Mouse (Mus musculus) intestine, postnatal 0 days (tissue): ENCODE results near the gene Ugdh. TPM values are rescaled to one million over a fixed set of nuclear protein-coding genes. Genes with fewer than 3 reads are reported as not detected.

Experiments used
- ATAC-seq: fragments of 200-750 bp; cut with Nextera tagmentation; 2 replicates; pipeline ENCODE4 v1.8.0; 2017; ENCODE audit warnings: mild to moderate bottlenecking, moderate TSS enrichment, moderate library complexity
- H3K27ac ChIP-seq: fragments of 300-500 bp; sonication (generic); 2 replicates; pipeline ENCODE4 v1.5.1; 2014; ENCODE audit warnings: mild to moderate bottlenecking, low read depth, low read length, moderate library complexity
- H3K27me3 ChIP-seq: fragments of 300-500 bp; sonication (generic); replicated peaks from 2 replicates; pipeline ENCODE4 v1.6.1; 2014; ENCODE audit warnings: low read length, mixed read lengths; ENCODE audit not compliant: control insufficient read depth, insufficient read depth
- H3K36me3 ChIP-seq: fragments of 300-500 bp; sonication (generic); 2 replicates; pipeline ENCODE4 v1.6.1; 2014; ENCODE audit warnings: mild to moderate bottlenecking, moderate library complexity; ENCODE audit not compliant: control insufficient read depth, insufficient read depth
- H3K4me1 ChIP-seq: fragments of 300-500 bp; sonication (generic); replicated peaks from 2 replicates; pipeline ENCODE4 v1.6.1; 2014; ENCODE audit warnings: antibody characterized with exemption, low read length, mixed read lengths; ENCODE audit not compliant: control insufficient read depth, insufficient read depth
- H3K4me2 ChIP-seq: fragments of 300-500 bp; sonication (generic); replicated peaks from 2 replicates; pipeline ENCODE4 v1.6.1; 2014; ENCODE audit warnings: low read depth, mild to moderate bottlenecking, moderate library complexity
- H3K4me3 ChIP-seq: fragments of 300-500 bp; sonication (generic); 2 replicates; pipeline ENCODE4 v1.5.1; 2014; ENCODE audit warnings: low read depth, low read length
- H3K9ac ChIP-seq: fragments of 300-500 bp; sonication (generic); 2 replicates; pipeline ENCODE4 v1.6.1; 2014; ENCODE audit warnings: mild to moderate bottlenecking, low read depth, low read length
- H3K9me3 ChIP-seq: fragments of 300-500 bp; sonication (generic); 2 replicates; pipeline ENCODE4 v1.6.1; 2016; ENCODE audit warnings: mixed run types; ENCODE audit not compliant: control insufficient read depth
- CTCF ChIP-seq: sonication (generic); IDR thresholded peaks from 2 replicates; pipeline ENCODE4 v1.5.1; 2016; ENCODE audit warnings: low read depth, mild to moderate bottlenecking, control low read depth, antibody characterized with exemption, moderate library complexity
- WGBS: fragments of 180-500 bp; shearing (Covaris S2); extraction: QIAGEN DNeasy Blood & Tissue Kit; methylation state at CpG from one replicate; pipeline ENCODE4 v1.1.7; 2014; 5-methylcytosine and 5-hydroxymethylcytosine counted together
- polyA plus RNA-seq: library from polyadenylated mRNA; unstranded; fragments of >200 nt; fragmentation: Nextera tagmentation; extraction: Ambion mirVana; gene quantifications from 2 replicates; pipeline ENCODE4 v1.2.1, GENCODE M21; 2015

Gene Ugdh
- polyA plus RNA-seq, 1 experiment from 2014 or later, result 303 TPM

DNA sequence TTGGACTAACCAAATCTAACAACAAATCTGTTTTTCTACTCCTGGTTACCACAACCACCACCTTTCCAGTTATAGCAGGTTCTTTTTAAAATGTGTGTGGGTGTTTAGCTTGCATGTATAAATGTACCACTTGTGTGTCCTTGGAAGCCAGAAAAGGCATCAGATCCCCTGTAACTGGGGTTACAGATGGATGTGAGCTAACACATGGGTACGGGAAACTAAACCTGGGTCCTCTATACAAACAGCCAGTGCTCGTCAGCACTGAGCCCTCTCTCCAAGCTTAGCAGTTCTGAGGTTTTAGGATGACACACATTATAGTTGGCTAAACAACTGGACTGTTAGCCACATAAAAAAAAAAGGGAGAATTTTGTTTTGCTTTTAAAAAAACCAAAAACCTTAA lies 50.0 kb downstream of the Ugdh start:
- ATAC-seq, result no peak
- Histone ChIP-seq H3K9me3 (no peaks in the 10 kb centered on the region), H3K27me3 (no peaks in the 10 kb centered on the region), H3K4me3 (no peak overlapping the region), H3K4me1 (no peaks in the 10 kb centered on the region; the same call in 1 of the 2 replicates), H3K4me2 (no peak overlapping the region), H3K36me3 (peaks cover 24% of the 10 kb centered on the region), H3K9ac (no peak overlapping the region), H3K27ac (no peak overlapping the region)
- 67% methylated on average over 2 of the region's 2 CpGs for WGBS
- no peak for TF ChIP-seq CTCF

GRCm38 (mm10) chr5:65374746-65375145 lies 61.0 kb downstream of the Ugdh start:
- no peaks in the 10 kb centered on the region for H3K27me3 ChIP-seq
- no peak for TF ChIP-seq CTCF
- no peak overlapping the region for H3K4me2 ChIP-seq
- H3K4me3 ChIP-seq, result no peak overlapping the region
- H3K27ac ChIP-seq, result no peak overlapping the region
- ATAC-seq, result no peak
- H3K36me3 ChIP-seq, result no peaks in the 10 kb centered on the region
- H3K9me3 ChIP-seq, result no peaks in the 10 kb centered on the region
- WGBS, result 84% methylated on average over 7 of the region's 7 CpGs
- no peaks in the 10 kb centered on the region for H3K4me1 ChIP-seq
- H3K9ac ChIP-seq, result no peak overlapping the region

GRCm38 (mm10) chr5:65371551-65371950 lies 64.2 kb downstream of the Ugdh start:
- H3K27ac ChIP-seq, result no peak overlapping the region
- no peak overlapping the region for H3K4me3 ChIP-seq
- no peaks in the 10 kb centered on the region for H3K36me3 ChIP-seq
- WGBS, result 93% methylated on average over 7 of the region's 7 CpGs
- ATAC-seq, result no peak
- no peaks in the 10 kb centered on the region for H3K27me3 ChIP-seq
- no peak overlapping the region for H3K4me2 ChIP-seq
- no peaks in the 10 kb centered on the region for H3K9me3 ChIP-seq
- no peaks in the 10 kb centered on the region for H3K4me1 ChIP-seq
- TF ChIP-seq CTCF, result no peak
- H3K9ac ChIP-seq, result no peak overlapping the region

DNA sequence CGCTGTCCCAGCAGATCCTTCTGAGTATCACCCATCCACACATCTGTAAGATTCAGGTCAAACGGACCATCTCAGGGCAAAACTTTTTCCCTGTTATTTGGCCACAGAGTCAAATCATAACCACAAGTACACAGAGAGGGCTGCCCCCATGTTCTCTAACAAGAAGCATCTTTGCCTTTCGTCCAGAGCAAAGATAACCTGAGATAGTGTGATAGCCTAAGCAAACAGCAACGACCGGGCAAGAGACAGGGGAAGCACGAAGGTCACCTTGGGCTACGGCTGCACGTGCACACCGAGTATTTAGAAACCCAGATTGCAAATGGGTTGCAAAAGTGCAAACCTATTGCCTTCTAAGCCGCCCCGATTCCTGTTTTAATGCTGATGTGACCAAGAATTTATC lies 67.9 kb downstream of the Ugdh start:
- Histone ChIP-seq H3K36me3 (no peaks in the 10 kb centered on the region), H3K27me3 (no peaks in the 10 kb centered on the region), H3K27ac (no peak overlapping the region), H3K4me2 (no peak overlapping the region), H3K9ac (no peak overlapping the region), H3K9me3 (no peaks in the 10 kb centered on the region), H3K4me3 (no peak overlapping the region), H3K4me1 (no peaks in the 10 kb centered on the region)
- WGBS, result 41% methylated on average over 11 of the region's 11 CpGs
- no peak for TF ChIP-seq CTCF
- no peak for ATAC-seq

Other genes starting within 250 kb of the Ugdh start
- 1.7 TPM in 2 replicates for gene Wdr19, start 236.3 kb downstream of the Ugdh start, polyA plus RNA-seq
- gene Rfc1, start 100.3 kb downstream of the Ugdh start, polyA plus RNA-seq, result 28.9 and 32.5 TPM in 2 replicates
- 2.6 and 3.8 TPM in 2 replicates for gene Klb, start 87.6 kb downstream of the Ugdh start, polyA plus RNA-seq
- 650 and 657 TPM in 2 replicates for gene Rpl9, start 44.5 kb downstream of the Ugdh start, polyA plus RNA-seq
- gene Lias, start 44.5 kb downstream of the Ugdh start, polyA plus RNA-seq, result 40.6 and 41.9 TPM in 2 replicates
- gene Gm43552, start 56.9 kb upstream of the Ugdh start, polyA plus RNA-seq, result not detected in 2 replicates
- 250 and 257 TPM in 2 replicates for gene Smim14, start 101.2 kb upstream of the Ugdh start, polyA plus RNA-seq
- 102 and 111 TPM in 2 replicates for gene Ube2k, start 101.3 kb upstream of the Ugdh start, polyA plus RNA-seq